Mouse (Mus musculus) thymus, postnatal 4 days (tissue): ENCODE measurements around the gene Galnt14.

Source experiments
- DNase-seq: peaks from one replicate; pipeline ENCODE4 v3.0.0; 2021

The Galnt14 gene

DNA sequence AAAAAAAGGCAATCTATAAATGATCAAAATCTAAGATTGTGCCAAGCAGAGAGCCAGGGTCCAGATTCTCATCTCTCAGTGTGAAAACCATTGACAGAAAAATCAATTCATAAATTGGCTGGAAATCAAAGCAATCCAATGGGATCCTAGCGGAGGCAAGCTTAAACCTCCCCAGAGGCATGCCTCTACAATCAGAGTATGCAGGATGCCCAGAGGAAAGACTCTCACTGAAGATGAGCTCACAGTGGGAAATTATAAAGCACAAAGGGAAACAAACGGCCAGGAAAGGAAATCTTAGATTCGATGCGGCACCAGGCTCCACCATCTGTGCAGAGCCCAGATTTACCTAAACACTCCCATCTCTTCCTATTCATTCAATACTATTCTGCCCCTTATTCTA lies 220.7 kb downstream of the Galnt14 start:
- no peak for DNase-seq

DNA sequence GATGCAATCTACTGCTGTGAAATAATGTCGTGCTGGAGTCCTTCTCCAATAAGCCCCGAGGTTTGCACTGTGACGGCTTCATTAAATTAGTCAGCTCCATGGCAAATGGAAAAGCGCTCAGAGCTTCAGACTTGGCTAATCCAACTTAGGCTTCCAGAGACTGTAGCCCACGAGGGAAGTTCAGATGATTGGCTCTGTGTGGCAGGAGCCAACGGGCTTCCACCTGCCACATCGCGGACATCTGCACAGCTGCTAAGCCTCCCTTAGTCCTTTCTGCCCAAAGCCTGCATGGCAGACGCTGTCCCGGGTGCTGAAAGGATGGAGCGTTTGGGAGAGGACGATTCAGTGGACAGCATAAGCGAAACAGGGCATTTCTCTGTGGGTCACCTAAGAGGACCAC lies 222.5 kb downstream of the Galnt14 start:
- DNase-seq: peak; percentile 21

DNA sequence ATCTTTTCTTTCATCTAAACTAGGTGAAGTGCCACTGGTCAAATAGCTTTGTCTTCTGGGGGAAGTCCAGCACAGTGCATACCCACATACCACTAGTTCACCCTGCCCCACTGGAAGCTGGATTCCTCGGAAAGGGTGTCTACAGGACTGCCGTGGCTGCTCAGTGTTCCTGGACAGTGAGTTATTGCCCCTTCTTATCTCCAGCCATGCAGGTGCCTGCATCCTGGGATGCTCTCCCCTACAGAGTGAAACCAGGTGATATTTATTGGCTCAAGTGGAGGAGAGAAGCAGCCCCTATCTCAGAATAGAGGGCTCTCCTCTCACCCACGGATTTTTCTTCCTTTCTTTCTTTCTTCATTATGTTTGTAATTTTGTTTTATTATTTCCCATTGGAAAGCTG lies 222.9 kb downstream of the Galnt14 start:
- no peak for DNase-seq

DNA sequence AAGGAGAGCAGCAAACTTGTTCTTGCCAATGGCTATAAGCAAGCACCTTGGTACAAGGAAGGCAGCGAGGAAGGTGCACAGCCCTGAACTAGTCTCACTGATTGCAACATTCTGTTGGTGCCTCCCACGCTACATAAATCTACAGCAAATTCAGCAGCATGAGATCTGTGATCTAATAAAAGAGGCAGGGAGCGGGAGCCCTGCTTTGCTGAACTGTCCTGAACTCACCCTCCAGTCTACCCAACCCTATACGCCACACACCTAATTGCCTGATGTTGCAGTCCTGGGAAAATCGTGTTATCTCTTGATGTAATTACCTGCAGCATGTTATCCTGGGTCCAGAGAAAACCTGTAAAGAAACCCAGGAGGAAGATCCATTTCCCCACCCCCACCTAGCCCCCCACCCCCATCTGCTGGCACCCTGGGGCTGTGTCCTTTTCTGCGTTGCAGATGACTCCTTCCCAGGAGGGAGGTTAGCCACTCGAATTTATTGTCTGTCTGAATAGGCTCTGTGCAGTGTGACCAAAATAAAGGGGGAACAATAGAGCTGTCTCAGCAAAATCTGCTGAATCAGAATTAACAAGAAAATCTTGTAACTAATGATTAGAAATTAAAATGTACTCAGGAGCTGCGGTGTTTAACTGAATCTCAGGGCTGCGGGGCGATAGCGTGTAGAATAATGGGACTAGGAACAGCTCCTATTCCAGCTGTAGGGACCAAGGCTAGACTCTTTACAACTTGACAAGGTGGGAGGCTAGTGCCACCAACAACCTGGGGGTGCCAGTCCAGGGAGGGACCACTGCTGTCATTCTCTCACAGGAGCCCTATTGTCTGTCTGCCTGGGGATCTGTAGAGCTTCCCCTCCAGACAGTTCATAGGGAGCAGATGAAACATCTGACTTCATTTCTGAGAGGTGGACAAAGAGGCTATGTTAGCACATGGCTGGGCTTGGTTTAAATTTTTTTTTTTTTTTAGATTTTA lies 232.9 kb downstream of the Galnt14 start:
- DNase-seq: no peak

DNA sequence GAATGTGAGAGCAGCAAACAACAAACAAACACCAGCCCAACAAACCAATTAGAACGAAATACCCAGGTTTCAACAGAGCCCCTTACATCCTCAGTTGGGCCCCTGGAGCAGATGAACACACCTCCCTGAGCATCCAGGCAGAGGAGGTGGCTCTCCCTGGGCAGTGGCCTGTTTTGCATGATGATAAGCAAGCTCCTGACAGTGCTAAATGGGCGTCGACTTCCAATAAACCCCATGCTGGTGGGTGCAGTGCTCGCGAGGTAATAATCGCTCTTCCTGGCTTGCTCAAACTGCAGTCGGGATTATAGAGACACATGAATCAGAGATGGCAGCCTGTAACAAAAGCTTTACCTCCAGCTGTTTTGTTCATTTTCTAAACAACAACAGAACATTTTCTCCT lies 235.9 kb downstream of the Galnt14 start:
- no peak for DNase-seq

DNA sequence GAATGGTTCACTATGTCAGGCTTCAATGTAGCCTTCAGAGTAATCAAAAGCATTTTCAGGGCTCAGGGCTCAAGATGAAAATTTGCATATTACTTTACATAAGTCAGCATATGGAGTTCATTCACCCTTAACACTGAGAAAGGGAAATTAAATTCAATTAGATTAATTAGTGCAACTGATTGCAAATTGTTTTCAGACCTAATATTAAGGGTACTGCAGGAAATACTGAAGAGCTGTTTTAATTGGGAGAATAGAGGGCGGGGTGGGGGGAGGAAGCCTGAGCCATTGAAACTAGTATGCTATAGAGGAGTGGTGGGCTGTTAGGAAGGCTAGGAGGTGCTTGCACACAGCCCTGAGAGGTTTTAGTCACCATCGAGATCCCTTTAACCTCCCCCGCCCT lies 237.2 kb downstream of the Galnt14 start:
- DNase-seq: no peak

DNA sequence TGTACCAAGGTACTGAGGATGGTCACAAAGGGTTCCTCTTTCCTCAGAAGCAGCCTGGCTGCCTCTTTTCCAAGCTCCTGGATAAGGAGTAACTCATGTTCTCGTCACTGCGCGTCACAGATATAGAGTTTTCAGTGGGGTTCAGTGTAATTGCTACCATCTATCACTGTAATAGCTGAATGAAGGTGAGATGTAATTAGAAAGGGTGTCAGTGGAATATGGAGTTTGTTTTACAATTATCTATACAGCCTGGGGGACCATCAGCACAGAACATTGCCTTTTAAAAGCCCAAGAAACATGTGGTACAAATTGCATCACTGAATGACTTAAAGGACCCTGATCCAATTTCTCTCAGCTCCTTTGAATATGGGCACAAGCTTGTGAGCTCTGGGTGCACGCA lies 249.4 kb downstream of the Galnt14 start:
- no peak for DNase-seq

DNA sequence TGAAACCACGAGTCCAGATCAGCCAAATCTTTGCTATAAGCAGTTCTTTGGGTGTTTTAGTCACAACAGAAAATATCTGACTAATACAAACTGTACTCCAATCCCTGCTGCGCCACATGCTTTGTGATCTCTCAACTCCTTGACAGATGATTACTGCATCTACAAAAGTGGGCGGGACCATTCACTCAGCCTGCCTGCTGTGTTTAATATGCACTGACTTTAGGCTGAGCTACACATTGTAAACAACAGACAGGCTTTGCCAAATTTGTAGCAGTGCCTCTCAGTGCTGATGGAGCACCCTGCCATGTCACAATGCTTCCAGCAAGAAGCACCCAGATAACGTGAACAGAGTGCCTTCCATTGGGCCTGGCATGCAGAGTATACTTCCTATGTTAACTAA lies 251.5 kb downstream of the Galnt14 start:
- no peak for DNase-seq

DNA sequence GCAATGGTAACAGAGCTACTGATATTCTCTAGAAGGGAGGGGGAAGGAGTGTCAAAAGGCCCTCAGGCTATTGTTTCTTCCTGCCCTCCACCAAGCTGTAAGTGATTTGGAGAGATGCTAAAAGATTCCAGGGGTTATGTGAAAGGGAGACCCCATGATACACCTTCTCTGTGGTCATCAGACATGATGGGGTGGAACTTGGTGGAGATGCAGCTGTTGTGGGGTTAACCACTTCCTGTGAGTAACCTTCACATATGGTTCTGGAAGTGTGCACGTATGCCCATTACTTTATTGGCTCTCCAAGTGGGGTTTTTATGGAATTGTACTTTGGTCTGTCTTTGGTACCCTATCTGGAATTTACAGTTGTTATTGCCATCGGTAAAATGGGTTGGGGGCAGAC lies 253.7 kb downstream of the Galnt14 start:
- no peak for DNase-seq

DNA sequence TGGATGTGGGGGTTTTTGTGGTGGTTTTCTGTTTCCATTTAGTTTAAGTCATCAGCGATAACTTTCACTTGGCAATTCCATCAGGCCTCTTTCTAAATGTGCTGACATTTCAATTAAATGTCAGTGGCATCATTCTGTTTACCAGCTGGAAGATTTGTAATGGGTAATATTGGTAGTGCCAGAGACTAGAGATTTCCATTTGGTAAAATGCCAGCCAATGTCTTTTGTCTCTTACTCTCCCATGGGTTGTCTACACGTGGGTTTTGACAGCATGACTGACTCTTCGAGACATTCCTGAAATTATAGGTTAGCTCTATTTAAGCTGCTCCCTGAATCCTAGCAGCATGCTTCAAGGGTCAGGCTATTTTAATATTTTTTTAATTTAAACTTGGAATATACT lies 256.6 kb downstream of the Galnt14 start:
- DNase-seq: no peak

DNA sequence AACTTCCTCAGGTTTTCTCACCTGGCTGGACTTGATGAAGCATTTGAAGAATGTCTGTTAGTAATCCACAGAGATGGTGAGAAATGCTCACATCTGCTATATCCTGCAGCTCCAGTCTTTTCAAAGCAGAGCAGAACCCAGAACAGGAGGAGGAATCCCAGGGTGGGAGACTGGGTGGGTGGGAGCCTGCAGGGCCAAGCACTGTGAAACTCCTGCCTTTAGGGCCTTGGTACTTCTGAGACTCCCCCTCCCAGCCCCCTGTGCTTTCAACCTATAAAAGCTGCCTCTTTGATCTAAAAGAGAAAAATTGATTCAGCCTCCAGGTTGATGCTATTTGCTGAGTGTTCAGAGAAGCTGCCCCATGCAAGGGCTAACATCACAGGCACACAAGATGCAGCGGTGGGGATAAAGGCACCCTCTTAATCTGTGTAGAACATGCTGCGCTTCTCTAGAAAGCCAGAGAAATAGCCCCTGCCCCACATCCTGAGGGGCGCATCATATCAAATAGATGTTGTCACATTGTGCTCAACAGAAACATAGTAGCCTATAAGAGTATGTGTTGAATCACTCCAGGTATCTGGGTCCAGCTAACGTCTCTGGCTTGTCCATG lies 258.0 kb downstream of the Galnt14 start:
- DNase-seq: no peak

DNA sequence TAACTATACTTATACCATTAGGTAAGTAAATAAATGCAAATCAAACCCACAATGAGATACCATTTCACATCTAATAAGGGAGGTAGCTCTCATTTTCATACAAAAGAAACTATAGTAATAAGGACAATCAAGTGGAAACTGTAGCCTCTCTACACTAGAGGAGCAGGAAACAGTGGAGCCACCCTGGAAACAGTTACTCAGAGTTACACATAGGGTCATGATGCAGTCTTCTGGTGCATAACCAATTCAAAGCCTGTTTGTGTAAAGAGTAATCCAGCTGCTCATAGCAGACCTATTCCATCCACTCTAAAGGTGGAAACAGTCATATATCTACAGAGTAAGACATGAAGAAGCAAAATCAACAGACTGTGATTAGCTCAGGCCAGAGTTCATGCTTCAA lies 261.1 kb downstream of the Galnt14 start:
- DNase-seq: no peak
